Mouse (Mus musculus) megakaryocyte-erythroid progenitor cell, adult 5-6 weeks (primary cell): ENCODE measurements around the gene Fth1. TPM values are rescaled to one million over a fixed set of nuclear protein-coding genes. Genes with fewer than 3 reads are reported as not detected.
A peak's percentile ranks its signal among the peaks of the same experiment; 100 is the strongest.

Source experiments
- ATAC-seq: replicated peaks from 2 replicates; pipeline ENCODE4 v1.8.0; 2016; ENCODE audit warnings: mild to moderate bottlenecking, inconsistent platforms; ENCODE audit not compliant: severe bottlenecking, poor library complexity, low FRiP score, low TSS enrichment
- total RNA-seq, 2 experiments: library from RNA; stranded (forward) in 1 of 2; stranded (reverse) in 1 of 2; fragments of 200-1000, 215-1000 nt in 1 of 2; fragments of >200 nt in 1 of 2; fragmentation: Nextera tagmentation in 1 of 2; gene quantifications; 2 replicates each; pipeline ENCODE4 v1.2.3; 2014 to 2017

The Fth1 gene
- total RNA-seq, 2 experiments from 2014 or later = 886 to 1,948 TPM

DNA sequence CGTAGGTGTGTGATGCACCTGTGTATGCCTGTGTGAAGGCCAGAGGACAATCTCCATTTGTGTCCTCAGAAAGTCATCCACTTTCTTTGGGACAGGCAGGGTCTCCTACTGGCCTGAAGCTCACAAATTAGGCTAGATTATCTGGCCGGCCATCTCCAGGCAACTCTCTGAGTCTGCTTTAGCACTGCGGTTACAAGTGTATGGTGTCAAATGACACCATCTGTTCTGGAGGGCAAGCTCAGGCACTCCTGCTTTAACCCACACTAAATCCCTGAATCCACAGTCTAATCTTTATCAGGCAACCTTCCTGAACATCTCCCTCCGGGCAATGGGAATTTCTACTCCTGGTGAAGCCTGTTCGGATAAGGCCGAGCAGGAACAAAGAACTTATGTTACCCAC lies 6.8 kb downstream of the Fth1 start:
- no peak for ATAC-seq

DNA sequence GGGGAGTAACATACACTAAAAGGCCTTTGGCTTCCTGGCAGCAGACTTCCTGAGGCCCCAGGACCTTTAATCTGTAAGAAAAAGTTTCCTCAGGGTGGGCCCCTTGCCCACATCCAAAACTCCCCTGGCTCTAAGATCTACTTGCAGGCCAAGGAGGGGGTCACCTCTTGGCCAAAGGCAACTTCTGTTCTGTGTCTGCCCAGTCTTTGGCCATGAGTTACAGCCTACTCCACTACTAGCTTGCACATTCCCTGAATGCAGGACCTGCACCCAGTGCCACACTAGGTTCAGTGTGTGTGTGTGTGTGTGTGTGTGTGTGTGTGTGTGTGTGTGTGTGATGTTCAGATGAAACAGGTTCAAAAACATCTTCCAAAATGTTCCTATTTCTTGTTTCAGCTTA lies 7.2 kb downstream of the Fth1 start:
- no peak for ATAC-seq

DNA sequence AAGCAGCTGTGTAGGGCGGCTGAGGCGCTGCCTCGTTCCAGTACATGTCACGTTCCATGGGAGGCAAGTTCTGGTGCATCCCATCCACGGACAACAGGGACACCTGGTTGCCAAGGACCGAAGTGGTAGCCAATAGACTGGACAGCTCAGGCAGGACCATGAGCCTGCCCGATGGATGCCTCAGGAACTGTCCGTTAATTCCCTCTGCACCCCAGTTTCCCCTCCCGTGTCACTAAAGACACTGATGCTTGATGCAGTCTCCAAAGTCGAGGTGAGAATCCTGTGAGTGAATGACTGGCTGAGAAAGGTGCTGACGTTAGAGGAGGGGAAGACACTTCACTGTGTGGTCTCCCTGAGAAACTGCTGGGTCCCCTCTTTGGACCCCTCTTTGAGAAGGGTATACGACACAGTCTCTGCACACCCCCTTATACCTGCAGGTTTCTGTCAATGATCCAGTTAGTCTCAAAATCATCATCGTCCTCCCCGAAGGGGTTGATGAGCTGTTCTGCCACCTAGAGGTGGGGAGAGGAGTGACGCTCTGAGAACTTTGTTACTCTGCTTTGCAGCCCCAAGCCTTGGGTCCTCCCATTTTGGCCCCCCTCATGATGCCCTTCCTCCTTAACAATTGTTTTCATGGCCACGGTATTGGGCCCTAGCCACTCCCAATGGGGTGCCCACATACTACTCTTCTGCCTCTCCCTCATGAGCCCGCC lies 8.9 kb downstream of the Fth1 start:
- no peak; the same call in none of the 2 replicates for ATAC-seq

DNA sequence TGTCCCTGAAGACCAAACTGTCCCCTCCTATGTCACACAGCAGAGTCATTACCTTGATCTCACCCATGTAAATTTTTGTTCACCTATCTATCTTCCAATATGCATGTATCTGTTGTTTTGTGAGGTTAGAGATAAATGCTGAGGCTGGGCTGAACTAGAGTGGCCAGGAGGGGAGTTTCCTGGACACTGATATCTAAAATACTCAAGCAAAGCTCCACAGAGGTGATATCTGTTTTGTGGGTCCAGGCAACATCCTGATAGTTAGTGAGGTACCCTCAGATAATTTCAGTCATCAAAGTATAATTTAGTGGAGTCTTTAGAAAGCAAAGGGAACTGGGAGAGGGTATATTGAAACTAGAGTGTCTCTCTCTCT lies 9.5 kb downstream of the Fth1 start:
- peak; percentile 66; the same call in 1 of the 2 replicates for ATAC-seq

DNA sequence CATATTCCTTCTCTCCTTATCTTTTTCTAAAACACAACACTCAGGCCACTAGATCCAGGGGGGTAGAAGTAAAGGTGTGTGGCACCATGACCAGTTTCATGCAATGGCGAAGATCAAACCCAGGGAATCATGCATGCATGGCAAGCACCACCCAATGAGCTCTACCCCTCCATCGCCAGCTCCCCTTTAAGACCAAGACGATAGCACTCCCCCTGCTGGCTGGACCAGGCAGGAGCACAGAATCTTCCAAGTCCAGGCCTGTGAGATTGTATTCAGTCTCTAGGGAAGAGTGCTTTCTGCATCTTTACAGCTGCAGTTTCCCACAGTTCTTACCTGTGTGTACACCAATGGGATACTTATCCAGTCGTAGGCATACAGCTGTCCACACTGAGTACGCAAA lies 10.9 kb downstream of the Fth1 start:
- peak; percentile 54 for ATAC-seq

DNA sequence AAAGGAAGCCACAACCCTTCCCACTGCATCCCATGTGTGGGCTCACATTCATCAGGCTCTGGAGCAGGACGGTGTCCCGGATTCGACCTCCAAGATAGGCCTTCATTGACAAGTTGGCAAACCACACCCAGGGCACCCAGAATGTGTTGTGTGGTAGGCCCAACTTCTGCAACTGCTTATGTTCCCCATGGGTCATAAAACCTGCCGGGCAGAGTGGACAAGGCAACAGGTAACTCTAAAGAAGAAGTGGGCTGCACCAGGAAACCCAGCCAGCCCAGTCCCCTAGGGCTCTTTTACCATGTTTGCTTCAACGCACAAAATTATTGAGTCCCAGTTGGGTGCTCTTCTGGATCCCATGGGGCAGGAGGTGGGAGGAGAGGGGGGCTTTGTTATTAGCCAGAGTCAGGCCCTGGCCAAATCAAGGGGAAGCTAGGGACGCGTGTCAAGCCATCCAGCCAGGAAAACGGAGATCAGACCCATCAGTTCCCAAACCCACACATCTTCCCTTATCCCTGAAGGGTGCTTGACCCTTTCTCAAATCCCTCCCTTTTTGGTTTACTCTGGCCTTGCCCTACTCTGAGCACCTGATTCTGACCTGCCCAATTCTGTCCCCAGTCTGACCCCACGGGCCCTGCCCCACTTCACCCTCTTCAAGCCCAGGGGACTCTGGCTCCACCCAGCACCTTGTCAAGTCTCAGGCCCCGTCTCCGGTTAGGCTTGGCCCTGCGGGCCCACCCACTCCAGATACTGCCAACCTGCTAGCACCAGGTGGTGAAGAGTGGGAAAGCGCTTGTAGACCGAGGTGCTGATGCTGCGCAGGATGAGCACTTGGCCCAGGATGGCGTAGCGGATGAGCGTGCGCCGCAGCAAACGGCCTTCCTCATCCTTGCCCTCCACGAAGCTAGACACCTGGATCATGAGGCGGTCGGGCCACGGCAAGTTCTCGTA lies 11.9 kb downstream of the Fth1 start:
- no peak for ATAC-seq

DNA sequence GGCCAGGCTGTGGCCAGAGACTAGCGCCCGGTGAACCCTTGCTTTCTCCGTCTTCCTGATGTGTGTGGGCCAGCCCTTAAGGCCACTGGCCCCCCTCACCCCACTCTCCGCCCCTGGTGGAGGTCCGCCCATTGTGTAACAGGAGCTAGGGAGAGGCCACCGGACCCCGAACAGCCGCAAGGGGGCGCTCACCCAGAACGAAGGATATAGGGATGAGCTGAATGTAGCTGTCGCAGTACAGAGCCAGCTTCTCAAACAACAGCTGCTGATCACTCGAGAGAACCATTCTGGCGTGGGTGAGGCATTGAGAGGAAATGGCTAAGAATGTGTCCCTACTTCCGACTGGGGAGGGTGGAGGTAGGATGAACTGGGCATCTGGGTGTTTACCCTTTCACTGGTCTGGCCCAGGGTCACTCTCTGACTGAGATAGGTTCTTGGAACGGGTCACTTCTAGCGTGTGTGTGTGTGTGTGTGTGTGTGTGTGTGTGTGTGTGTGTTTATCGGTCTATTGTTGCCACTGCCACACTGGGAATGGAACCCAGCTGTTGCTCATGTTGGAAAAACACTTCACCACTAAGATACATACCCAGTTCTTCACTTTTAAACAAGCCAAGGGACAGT lies 12.7 kb downstream of the Fth1 start:
- ATAC-seq = peak; percentile 53

DNA sequence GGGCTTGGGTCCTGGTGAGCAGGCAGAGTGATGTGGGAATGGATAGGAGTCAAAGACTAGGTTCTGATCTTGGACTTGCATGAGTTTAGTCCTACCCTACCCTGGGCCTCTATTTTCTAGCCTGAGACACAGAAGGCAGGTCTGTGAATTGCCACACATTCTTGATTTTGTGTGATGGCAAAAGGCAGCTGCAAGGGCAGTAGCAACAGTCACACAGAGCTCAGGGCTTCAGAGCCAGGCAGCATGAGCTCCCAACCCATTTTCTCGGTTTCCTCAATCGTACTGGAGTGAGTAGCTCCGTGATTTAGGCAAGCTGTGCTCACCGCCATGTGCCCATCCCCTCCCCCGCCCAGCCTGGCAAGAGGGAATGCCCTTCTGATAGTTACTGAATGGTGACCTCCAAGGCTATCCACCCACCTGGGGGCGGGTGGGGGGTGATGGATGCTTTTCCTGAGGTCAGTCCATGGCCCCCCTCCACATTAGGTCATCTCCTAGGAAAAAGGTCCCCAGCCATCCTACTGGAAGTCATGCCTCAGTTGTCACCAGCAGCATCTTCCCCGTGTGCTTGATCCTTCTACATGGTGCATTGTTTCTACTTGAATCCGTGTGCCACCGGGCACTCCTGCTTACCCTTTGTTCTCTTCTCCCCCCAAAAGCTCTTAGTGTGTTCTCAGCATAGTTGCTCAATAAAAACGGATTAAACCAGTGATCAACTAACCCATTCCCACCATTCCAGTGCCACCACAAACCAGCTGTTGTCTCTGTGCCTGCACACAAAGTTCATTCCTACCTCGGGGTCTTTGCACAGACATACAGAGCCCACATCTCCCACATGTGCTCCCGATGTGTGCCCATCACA lies 17.0 kb downstream of the Fth1 start:
- no peak for ATAC-seq

DNA sequence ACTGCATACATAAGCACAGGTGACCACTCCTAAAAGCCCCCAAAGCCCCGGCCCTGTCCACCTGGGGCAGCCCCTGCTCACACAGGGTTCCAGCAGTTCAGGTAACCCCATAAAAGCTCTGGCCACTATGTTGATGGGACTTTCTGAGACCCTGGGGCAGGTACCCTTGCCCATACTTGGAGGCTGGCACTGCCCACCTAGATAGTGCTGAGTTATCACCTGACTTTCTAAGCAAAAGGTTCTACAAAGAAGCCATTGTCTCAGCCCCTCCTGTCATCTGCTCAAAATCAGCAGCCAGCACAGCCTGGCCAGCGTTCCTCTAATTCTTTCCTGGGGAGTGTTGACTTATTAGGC lies 17.6 kb downstream of the Fth1 start:
- ATAC-seq = no peak

DNA sequence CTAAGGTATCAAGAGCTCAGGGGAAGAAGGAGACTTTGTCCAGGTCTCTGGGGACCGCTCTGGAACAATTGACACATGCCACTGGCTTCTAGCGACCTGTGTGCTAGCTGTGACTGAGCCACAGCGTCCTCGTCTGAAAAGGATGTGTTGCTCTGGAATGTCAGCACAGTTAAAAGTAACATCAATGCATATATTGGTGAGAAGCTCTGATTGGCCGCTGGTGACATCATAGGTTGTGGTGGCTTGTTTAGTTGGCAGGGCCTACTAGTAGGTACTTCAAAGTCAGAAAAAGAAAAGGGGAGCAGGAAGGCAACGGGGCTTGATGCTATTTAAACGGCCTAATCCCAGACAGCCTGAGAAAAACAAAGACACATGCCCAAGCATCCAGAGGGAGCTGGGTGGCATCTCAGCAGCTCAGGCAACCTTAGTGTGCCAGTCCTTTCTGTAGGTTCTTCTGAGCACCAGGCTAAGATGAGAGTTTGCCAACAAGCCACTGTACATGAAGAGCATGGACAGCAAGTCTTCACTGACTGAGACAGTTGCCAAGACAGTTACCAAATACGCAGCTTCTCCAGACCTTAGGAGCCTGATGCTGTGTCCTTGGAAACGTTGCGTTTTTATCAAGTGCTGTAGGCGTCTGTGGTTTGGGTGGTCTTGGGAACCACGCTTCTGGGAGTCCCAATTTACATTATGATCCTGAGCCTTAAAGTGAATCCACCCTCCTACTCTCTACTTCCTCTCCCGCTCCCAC lies 18.5 kb downstream of the Fth1 start:
- ATAC-seq = no peak

DNA sequence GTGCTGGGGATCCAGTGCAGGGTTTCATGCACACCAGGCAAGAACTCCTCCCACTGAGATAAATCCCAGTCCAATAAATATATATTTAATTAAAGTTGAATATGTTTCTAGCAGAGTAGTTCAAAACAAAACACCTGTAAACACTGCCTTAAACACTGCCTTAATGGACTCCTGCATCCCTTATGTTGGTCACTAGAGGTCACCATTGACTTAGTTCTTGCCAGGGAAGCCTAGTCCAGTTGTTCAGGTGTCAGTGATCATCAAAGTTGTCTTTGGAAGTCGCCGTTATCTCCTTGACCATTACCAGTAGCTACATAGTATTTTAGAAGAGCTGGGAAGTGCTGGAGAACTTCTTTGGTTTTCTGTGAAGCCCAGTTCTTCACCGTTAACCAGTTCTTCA lies 19.9 kb downstream of the Fth1 start:
- ATAC-seq = peak; percentile 62

DNA sequence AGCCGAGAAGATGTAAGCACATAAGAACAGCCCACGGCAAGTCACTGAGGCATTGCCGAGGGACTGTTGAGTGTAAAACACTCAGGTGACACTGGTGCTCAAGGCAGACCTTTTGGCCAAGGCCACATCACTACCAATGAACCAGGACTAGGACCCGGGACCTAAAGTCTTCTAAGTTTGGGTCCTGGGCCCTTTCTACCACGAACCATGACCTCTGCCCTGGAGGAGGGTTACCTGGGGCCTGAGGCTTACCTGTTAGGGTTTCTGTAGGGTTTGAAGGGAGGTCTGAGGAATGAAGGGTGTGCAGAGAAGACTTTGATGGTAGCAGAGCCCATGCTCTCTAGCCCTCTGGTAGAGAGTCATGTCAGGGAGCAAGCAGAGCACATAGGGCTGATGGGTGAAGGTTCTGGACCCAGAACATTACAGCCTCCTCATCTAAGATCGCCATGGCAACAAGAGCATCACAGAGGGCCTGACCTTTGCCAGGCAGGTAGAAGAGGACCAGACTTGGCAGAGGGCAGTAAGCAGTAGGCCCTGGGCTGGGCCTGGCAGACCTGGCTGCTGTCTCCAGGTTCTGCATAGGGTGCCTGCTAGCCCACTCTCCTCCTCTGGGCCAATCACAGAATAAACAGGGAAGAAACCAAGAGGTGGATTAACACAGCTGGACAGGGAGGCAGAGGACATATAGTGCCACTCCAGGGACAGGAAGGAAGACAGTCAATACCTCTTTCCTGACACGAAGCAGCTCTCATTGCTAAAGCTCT lies 21.0 kb downstream of the Fth1 start, which contains the start of the genes Best1 and Rab3il1:
TSS of gene Best1 (minus strand) at position 428 of the 764 bp plus-strand sequence.
TSS of gene Rab3il1 (plus strand) at position 464 of the 764 bp plus-strand sequence.
- no peak for ATAC-seq

DNA sequence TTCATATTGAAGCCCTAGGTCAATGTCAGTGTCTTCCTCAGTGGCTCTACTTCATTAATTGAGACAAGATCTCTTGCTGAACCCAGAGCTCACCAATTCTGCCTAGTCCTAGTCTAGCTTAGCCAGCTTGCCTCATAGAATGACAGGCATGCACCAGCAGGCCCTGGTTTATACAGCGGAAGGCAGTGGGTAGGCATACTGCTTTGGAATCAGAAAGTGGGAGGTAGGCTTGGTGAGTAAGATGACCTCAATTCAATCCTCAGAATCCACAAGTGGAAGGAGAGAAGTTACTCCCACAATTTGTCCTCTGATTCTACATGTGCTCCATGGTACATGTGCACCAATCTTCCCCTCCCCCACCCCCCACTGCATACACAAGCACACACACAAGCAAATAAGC lies 23.3 kb downstream of the Fth1 start:
- no peak for ATAC-seq

DNA sequence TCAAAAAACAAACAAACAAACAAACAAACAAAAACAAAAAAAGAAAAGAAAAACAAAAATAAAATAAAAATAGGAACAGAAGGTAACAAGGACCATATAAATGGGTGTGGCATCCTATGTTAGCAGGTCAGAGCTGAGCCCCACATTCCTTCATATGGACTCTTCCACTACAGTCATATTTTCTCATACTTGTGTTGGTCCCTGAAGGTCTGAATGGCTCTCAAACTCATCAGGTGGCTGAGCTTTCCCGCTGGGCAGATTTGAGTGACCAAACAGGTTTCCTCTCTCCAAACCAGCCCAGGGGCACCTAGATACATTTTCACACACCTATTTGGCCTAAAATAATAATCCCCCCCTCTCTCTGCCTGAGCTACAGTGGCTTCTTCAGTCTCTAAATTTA lies 31.0 kb downstream of the Fth1 start:
- ATAC-seq = no peak

DNA sequence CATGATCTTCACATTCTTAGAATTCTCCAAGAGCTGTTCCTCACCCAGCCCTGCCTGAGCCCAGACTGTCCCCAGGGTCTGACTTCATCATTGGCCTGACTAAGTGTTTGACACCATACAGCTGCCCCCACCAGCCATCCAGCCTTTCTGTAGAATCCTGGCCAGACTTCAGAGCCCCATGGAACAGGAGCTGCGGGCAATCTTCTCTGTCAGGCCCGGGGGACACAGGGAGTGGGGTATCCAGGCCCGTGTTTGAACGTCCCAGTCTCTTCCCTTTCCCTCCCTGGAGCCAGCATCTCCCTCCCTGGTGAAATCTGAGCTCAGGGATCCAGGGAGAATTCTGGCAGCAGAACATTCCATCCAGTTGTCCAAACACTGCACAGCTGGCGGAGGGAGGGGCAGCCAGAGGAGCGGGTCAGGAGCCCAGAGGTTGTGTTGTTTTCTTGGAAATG lies 32.5 kb downstream of the Fth1 start:
- ATAC-seq = no peak

DNA sequence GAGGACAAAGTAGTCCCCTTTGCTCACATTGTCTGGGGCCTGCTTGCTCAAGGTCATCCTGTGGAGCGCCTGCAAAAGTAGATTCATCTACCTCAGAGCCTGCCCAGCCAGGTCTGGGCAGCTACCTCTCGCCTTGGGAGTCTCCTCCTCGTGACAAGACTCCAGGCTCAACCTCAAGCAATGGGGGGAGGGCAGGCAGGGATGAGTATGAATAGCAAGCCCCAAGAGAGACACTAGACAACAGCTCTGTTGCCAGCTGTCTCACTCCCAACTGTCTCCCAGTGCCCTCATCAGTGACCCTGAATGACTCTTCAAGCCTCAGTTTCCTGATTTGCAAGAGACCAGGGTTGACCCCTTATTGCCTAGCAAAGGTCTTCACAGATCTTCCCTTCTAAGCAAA lies 33.0 kb downstream of the Fth1 start:
- no peak for ATAC-seq

DNA sequence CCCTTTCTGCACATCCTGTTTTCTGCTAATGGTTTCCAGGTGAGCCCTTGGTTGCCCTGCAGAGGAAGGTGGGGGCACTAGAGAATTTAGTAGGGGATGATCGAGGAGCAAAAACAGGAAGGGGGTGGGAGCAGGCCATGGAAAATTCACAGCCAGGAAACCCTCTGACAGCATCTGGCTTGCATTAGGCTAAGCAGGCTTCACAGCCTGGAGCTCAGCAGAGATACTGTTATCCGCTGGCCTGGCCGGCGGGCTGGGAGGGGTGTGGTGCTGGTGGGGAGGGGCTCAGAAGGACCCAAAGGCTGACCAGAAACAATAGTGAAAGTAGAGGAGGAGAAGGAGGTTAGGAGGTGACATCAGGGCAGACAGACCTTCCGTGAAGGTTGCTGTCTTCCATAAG lies 33.5 kb downstream of the Fth1 start:
- ATAC-seq = no peak

DNA sequence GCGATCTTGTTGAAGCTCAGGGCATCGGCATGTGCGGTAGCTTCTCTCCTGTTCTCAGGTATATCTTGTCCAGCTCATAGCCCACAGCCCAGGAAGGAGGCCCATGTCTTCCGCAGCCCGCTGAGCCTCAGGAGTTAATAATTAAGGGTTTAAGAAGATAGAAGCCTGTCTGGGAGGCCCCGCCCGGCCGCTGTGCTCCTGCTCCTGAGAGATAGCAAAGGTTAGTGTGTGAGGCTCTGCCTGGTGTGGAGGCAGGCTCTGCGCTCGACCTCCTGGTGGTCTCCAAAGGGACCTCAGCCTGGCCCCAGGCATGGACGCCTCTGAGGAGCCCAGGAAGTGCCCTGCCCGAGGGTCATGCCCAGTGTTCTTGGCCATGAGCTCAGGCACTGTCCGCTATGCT lies 34.4 kb downstream of the Fth1 start:
- ATAC-seq = peak; percentile 88
